Mouse (Mus musculus): ENCODE data around the gene Adrm1. TPM values are rescaled to one million over a fixed set of nuclear protein-coding genes. Genes with fewer than 3 reads are reported as not detected.

Adrm1 gene
- total and polyA plus RNA-seq, 3 experiments, result 116 to 148 (median 127) TPM

DNA sequence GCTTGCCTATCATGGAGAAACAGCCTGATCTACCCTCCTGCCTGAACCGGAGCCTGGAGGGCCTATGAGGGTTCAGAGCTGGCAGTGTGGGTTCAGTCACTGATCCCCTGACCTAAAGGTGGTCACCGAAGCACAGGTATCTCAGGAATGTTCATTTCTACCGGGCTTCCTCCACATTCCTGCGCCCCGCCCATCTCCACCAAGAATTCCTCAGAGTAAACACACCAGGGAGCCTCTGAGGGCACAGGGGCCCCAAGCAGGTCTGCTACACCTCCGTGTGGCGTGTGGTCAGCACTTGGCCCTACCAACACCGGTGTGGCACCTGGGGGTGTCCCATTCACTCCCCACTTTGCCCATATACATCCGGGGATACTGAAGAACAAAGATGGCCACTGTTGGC, 48.9 kb downstream of the Adrm1 start:
- TF ChIP-seq CHD2 (IDR thresholded peaks at IDR 0.05; ENCODE audit: low read length) (no peak), POLR2AphosphoS2 (IDR thresholded peaks at IDR 0.05; ENCODE audit: low read depth, low read length) (no peak), MAZ (IDR thresholded peaks at IDR 0.05; ENCODE audit: low read depth, low read length) (no peak), UBTF (IDR thresholded peaks at IDR 0.05; ENCODE audit: low read depth, low read length) (no peak), MAX (IDR thresholded peaks at IDR 0.05; ENCODE audit: low read length) (no peak), SIN3A (IDR thresholded peaks at IDR 0.05; ENCODE audit: low read length) (no peak), JUND (conservative IDR thresholded peaks at IDR 0.05; ENCODE audit: low read depth, low read length) (no peak), MEF2A (IDR thresholded peaks at IDR 0.05; ENCODE audit: borderline replicate concordance, low read depth, low read length) (no peak), RAD21 (IDR thresholded peaks at IDR 0.05; ENCODE audit: low read depth, low read length) (no peak), EP300 (IDR thresholded peaks at IDR 0.05; ENCODE audit: low read length) (no peak), ELF1 (IDR thresholded peaks at IDR 0.05; ENCODE audit: low read depth, low read length) (no peak), NRF1 (IDR thresholded peaks at IDR 0.05; ENCODE audit: low read depth, low read length) (no peak), KAT2A (IDR thresholded peaks at IDR 0.05; ENCODE audit: insufficient replicate concordance, low read length) (no peak), USF1 (IDR thresholded peaks at IDR 0.05; ENCODE audit: low read depth, low read length) (no peak), PAX5 (IDR thresholded peaks at IDR 0.05; ENCODE audit: low read length) (no peak), JUN (IDR thresholded peaks at IDR 0.05; ENCODE audit: insufficient read depth, low read depth, low read length) (no peak), ZNF384 (IDR thresholded peaks at IDR 0.05; ENCODE audit: low read depth, low read length) (no peak)
- dilution Hi-C loops (cut with MboI; ENCODE audit: extremely low pct_ligation_motif_present, extremely low pct_unique_long_range_greater_than_20kb, low sequenced_read_pairs), result no loop called here
- H3K36me3 ChIP-seq (replicated peaks in 1 of 2; ENCODE audit: control insufficient read depth in 1 of 2, insufficient read depth in 1 of 2, low read length in 1 of 2), result no peaks in the 10 kb centered on the region
- peaks cover 91% of the 10 kb centered on the region for H3K27me3 ChIP-seq (replicated peaks)
- H3K27ac ChIP-seq (ENCODE audit: insufficient read depth, low read depth), result no peak overlapping the region
- DNase-seq (ENCODE audit: extremely low read depth), result no peak
- H3K4me3 ChIP-seq (replicated peaks in 1 of 3; ENCODE audit: low read depth in 2 of 3, low read length in 2 of 3, poor library complexity in 1 of 3), result no peak overlapping the region
- in situ Hi-C loops (cut with MboI; ENCODE audit: low pct_ligation_motif_present, low pct_unique_long_range_greater_than_20kb, low sequenced_read_pairs), result no loop called here
- no peak overlapping the region for H3K9ac ChIP-seq (ENCODE audit: insufficient read depth, low read depth)
- H3K4me1 ChIP-seq (ENCODE audit: control insufficient read depth in 1 of 2, insufficient read depth in 2 of 2), result peaks cover under 1 to 3% of the 10 kb centered on the region in 2 experiments; a peak in 2 of 4 replicates
- H3K4me2 ChIP-seq (ENCODE audit: insufficient read depth, low read depth, poor library complexity, severe bottlenecking), result no peak overlapping the region
- no peaks in the 10 kb centered on the region for H3K79me2 ChIP-seq (replicated peaks; ENCODE audit: control insufficient read depth, extremely low read depth, insufficient read depth, poor library complexity, severe bottlenecking)
- no peaks in the 10 kb centered on the region for H3K9me3 ChIP-seq (replicated peaks; ENCODE audit: low read length)

DNA sequence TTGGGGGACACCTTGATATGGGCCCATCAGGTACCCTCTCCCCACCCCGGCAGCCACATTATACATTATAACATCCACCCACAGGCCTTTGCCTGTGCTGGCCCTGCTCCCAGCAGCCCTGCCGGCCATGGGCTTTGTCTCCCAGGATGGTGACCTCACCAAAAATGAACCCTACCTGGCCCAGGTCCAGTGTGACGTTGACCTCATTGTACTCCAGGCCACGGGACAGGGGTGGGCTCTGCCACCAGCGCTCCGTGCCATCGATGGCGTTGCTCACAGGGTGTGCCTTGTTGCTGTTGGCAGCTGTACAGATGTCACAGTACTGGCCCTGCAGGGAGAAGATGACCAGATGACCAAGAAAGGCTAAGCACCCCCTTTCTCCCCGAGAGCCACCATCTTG, 49.8 kb downstream of the Adrm1 start:
- dilution Hi-C loops (cut with MboI; ENCODE audit: extremely low pct_ligation_motif_present, extremely low pct_unique_long_range_greater_than_20kb, low sequenced_read_pairs) (no loop called here), in situ Hi-C loops (cut with MboI; ENCODE audit: low pct_ligation_motif_present, low pct_unique_long_range_greater_than_20kb, low sequenced_read_pairs) (no loop called here)
- no peaks in the 10 kb centered on the region for H3K36me3 ChIP-seq (replicated peaks in 1 of 2; ENCODE audit: control insufficient read depth in 1 of 2, insufficient read depth in 1 of 2, low read length in 1 of 2)
- no peak overlapping the region for H3K9ac ChIP-seq (ENCODE audit: insufficient read depth, low read depth)
- H3K79me2 ChIP-seq (replicated peaks; ENCODE audit: control insufficient read depth, extremely low read depth, insufficient read depth, poor library complexity, severe bottlenecking), result no peaks in the 10 kb centered on the region
- no peak overlapping the region for H3K27ac ChIP-seq (ENCODE audit: insufficient read depth, low read depth)
- no peak for DNase-seq (ENCODE audit: extremely low read depth)
- no peak overlapping the region for H3K4me3 ChIP-seq (replicated peaks in 1 of 3; ENCODE audit: low read depth in 2 of 3, low read length in 2 of 3, poor library complexity in 1 of 3)
- peaks cover 3 to 4% of the 10 kb centered on the region in 2 experiments; a peak in 2 of 4 replicates for H3K4me1 ChIP-seq (ENCODE audit: control insufficient read depth in 1 of 2, insufficient read depth in 2 of 2)
- no peaks in the 10 kb centered on the region for H3K9me3 ChIP-seq (replicated peaks; ENCODE audit: low read length)
- H3K27me3 ChIP-seq (replicated peaks), result peaks cover 91% of the 10 kb centered on the region
- no peak overlapping the region for H3K4me2 ChIP-seq (ENCODE audit: insufficient read depth, low read depth, poor library complexity, severe bottlenecking)
- TF ChIP-seq PAX5 (IDR thresholded peaks at IDR 0.05; ENCODE audit: low read length), result no peak
- TF ChIP-seq JUN (IDR thresholded peaks at IDR 0.05; ENCODE audit: insufficient read depth, low read depth, low read length), result no peak
- TF ChIP-seq ETS1 (conservative IDR thresholded peaks at IDR 0.05; ENCODE audit: low read depth, low read length), result no peak
- no peak for TF ChIP-seq ZKSCAN1 (IDR thresholded peaks at IDR 0.05; ENCODE audit: borderline replicate concordance, low read depth, low read length)
- TF ChIP-seq CHD1 (IDR thresholded peaks at IDR 0.05; ENCODE audit: low read depth, low read length), result no peak
- no peak for TF ChIP-seq E2F4 (IDR thresholded peaks at IDR 0.05; ENCODE audit: insufficient replicate concordance, low read depth, low read length)
- no peak for TF ChIP-seq ELF1 (IDR thresholded peaks at IDR 0.05; ENCODE audit: low read depth, low read length)
- no peak for TF ChIP-seq JUND (conservative IDR thresholded peaks at IDR 0.05; ENCODE audit: low read depth, low read length)
- no peak for TF ChIP-seq MAZ (IDR thresholded peaks at IDR 0.05; ENCODE audit: low read depth, low read length)
- TF ChIP-seq MAFK (IDR thresholded peaks at IDR 0.05; ENCODE audit: insufficient replicate concordance, low read length), result no peak
- TF ChIP-seq RCOR1 (conservative IDR thresholded peaks at IDR 0.05; ENCODE audit: low read depth, low read length), result no peak
- no peak for TF ChIP-seq CTCF (conservative IDR thresholded peaks at IDR 0.05 in 1 of 2, IDR thresholded peaks at IDR 0.05 in 1 of 2; ENCODE audit: low read depth in 2 of 2, low read length in 2 of 2)
- TF ChIP-seq TCF12 (IDR thresholded peaks at IDR 0.05; ENCODE audit: low read depth, low read length), result no peak
